Mouse (Mus musculus) ES-Bruce4 (cell line): ENCODE data around the gene Armh4.

ENCODE experiments used
- CTCF ChIP-seq: IDR thresholded peaks from one replicate; pipeline ENCODE4 v1.8.1; 2011; ENCODE audit warnings: low read depth, low read length
- EP300 ChIP-seq: IDR thresholded peaks from 2 replicates; pipeline ENCODE4 v1.6.1; 2011; ENCODE audit warnings: low read depth, low read length; ENCODE audit not compliant: insufficient read depth
- POLR2A ChIP-seq: IDR thresholded peaks from one replicate; pipeline ENCODE4 v1.8.1; 2011; ENCODE audit warnings: low read length; ENCODE audit not compliant: insufficient read depth

DNA sequence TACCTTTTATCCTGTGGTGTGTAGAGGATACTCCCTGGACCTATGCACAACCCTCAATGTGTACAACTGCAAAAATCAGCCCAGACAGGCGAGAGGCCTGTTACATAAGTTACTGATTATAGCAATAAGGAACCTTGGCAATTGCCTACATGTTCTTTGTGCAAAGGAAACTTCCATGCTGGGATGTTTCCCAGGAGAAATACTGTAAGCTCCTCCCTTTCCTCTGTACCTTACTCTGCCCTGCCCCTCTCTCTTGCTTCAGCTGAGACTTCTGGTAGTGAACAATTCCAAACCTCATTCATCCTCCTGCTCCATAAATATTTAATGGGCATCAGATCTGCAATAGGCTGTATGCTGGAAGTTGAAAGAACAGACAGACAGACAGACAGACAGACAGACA lies 145.8 kb downstream of the Armh4 start:
- TF ChIP-seq CTCF (no peak), POLR2A (no peak), EP300 (no peak)
